Mouse (Mus musculus) hindbrain, embryonic 12.5 days (tissue): ENCODE data around the gene Gas7. TPM values are rescaled to one million over a fixed set of nuclear protein-coding genes. Genes with fewer than 3 reads are reported as not detected.

Experiments used
- ATAC-seq: fragments of 200-750 bp; cut with Nextera tagmentation; 2 replicates; pipeline ENCODE4 v1.8.0; 2017; ENCODE audit warnings: moderate TSS enrichment; ENCODE audit not compliant: low FRiP score
- H3K27ac ChIP-seq: fragments of 300-500 bp; sonication (generic); 2 replicates; pipeline ENCODE4 v1.5.1; 2016; ENCODE audit warnings: mild to moderate bottlenecking
- H3K27me3 ChIP-seq: fragments of 300-500 bp; sonication (generic); 2 replicates; pipeline ENCODE4 v1.6.1; 2016; ENCODE audit warnings: mild to moderate bottlenecking
- H3K36me3 ChIP-seq: fragments of 300-500 bp; sonication (generic); 2 replicates; pipeline ENCODE4 v1.6.1; 2016; ENCODE audit warnings: mild to moderate bottlenecking
- H3K4me1 ChIP-seq: fragments of 300-500 bp; sonication (generic); 2 replicates; pipeline ENCODE4 v1.6.1; 2016
- H3K4me2 ChIP-seq: fragments of 300-500 bp; sonication (generic); replicated peaks from 2 replicates; pipeline ENCODE4 v1.6.1; 2016; ENCODE audit warnings: mild to moderate bottlenecking
- H3K4me3 ChIP-seq: fragments of 300-500 bp; sonication (generic); 2 replicates; pipeline ENCODE4 v1.5.1; 2016; ENCODE audit warnings: mild to moderate bottlenecking
- H3K9ac ChIP-seq: fragments of 300-500 bp; sonication (generic); 2 replicates; pipeline ENCODE4 v1.6.1; 2016; ENCODE audit warnings: mild to moderate bottlenecking, moderate library complexity
- H3K9me3 ChIP-seq: fragments of 300-500 bp; sonication (generic); replicated peaks from 2 replicates; pipeline ENCODE4 v1.6.1; 2016; ENCODE audit warnings: mild to moderate bottlenecking
- WGBS: fragments of 180-500 bp; shearing (Covaris S2); methylation state at CpG from one replicate; pipeline ENCODE4 v1.1.7; 2016; 5-methylcytosine and 5-hydroxymethylcytosine counted together
- polyA plus RNA-seq: library from polyadenylated mRNA; unstranded; fragments of >200 nt; fragmentation: Nextera tagmentation; extraction: Ambion mirVana; gene quantifications from 2 replicates; pipeline ENCODE4 v1.2.1, GENCODE M21; 2016

The Gas7 gene
- polyA plus RNA-seq, 1 experiment from 2014 or later: 3.8 TPM

- no peaks in the 10 kb centered on the region for H3K9me3 ChIP-seq
- H3K27me3 ChIP-seq: no peaks in the 10 kb centered on the region
- no peak for ATAC-seq
- H3K4me1 ChIP-seq: peaks cover 30% of the 10 kb centered on the region
- no peak overlapping the region for H3K4me2 ChIP-seq
- no peak overlapping the region for H3K9ac ChIP-seq
- H3K27ac ChIP-seq: no peak overlapping the region
- no peak overlapping the region for H3K4me3 ChIP-seq
- H3K36me3 ChIP-seq: no peaks in the 10 kb centered on the region
- WGBS: 88% methylated on average over 9 of the region's 9 CpGs
Observed at GRCm38 (mm10) chr11:67656811-67657210, 201.6 kb downstream of the Gas7 start.

GRCm38 (mm10) chr11:67657685-67658382 is 202.6 kb downstream of the Gas7 start:
- Histone ChIP-seq H3K4me3 (no peak overlapping the region), H3K27me3 (no peaks in the 10 kb centered on the region)
- WGBS: 42% methylated on average over 11 of the region's 11 CpGs

DNA sequence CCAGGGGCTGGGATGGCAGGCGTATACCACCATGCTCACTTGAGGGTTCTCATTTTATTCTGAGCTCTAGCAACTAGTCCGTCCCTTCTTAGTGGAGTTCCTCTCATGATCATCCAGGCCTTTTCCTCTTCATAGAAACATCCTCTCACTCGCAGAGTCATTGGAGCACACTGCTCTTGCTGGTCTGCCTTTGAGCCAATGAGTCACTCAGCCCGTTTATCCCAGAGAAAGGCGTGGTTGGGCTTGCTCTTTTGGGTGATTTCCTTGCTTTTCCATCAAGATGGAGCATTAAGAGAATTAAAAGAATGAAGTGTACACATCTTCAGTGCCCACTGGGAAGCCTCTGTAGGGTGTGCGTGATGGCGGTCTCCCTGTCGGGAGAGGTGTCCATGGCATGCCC is 206.2 kb downstream of the Gas7 start:
- Histone ChIP-seq H3K9me3 (no peaks in the 10 kb centered on the region), H3K4me3 (no peak overlapping the region), H3K4me2 (no peak overlapping the region), H3K27me3 (no peaks in the 10 kb centered on the region), H3K27ac (no peak overlapping the region), H3K9ac (no peak overlapping the region), H3K36me3 (no peaks in the 10 kb centered on the region), H3K4me1 (peaks cover 14% of the 10 kb centered on the region)
- 91% methylated on average over 8 of the region's 8 CpGs for WGBS
- ATAC-seq: no peak

More at GRCm38 (mm10) chr11:67657685-67658382, 202.6 kb downstream of the Gas7 start:
- H3K27ac ChIP-seq: no peak overlapping the region
- no peaks in the 10 kb centered on the region for H3K9me3 ChIP-seq
- no peak for ATAC-seq
- no peak overlapping the region for H3K4me2 ChIP-seq
- peaks cover 25% of the 10 kb centered on the region for H3K4me1 ChIP-seq
- no peaks in the 10 kb centered on the region for H3K36me3 ChIP-seq
- no peak overlapping the region for H3K9ac ChIP-seq

DNA sequence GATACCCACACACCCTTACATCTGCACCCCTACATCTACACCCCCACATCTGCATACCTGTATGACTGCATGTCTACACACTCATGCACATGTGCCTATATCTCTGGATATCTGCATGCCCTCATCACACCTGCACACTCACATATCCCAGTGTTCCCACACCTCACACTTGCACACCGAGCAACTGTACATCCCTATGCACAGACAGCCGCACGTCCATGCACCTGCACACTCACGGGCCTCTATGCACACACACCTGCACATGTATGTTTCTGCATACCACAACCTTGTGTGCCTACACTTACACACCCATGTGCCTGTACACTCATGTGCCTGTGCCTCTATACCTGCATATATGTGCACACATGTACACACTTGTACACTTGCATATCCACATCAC is 208.2 kb downstream of the Gas7 start:
- Histone ChIP-seq H3K9me3 (no peaks in the 10 kb centered on the region), H3K27me3 (no peaks in the 10 kb centered on the region), H3K27ac (no peak overlapping the region), H3K4me3 (no peak overlapping the region), H3K4me1 (no peaks in the 10 kb centered on the region), H3K9ac (no peak overlapping the region), H3K4me2 (no peak overlapping the region), H3K36me3 (no peaks in the 10 kb centered on the region)
- no peak for ATAC-seq
- WGBS: 95% methylated on average over 4 of the region's 4 CpGs

DNA sequence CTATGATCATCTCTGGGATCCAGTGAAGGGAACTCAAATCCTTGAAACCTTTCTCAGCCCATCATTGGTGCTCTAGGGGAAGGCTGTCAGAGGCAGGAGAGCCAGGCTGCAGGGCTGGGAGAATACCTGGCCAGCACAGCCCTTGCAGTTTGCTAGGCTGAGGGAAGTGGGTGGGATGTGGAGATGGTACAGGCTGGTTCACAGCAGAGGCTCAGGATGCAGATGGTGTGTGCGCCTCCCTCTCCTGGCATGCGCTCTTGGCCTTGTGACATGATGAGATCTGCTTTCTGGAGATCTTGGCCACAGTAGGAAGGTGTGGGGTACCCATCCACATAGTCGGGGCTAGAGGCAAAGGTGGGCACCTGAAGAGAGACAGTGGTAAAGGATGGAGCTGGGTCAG is 209.0 kb downstream of the Gas7 start:
- Histone ChIP-seq H3K9ac (no peak overlapping the region), H3K4me3 (no peak overlapping the region), H3K9me3 (no peaks in the 10 kb centered on the region), H3K4me1 (no peaks in the 10 kb centered on the region), H3K27me3 (no peaks in the 10 kb centered on the region), H3K36me3 (no peaks in the 10 kb centered on the region), H3K4me2 (no peak overlapping the region), H3K27ac (no peak overlapping the region)
- WGBS: 89% methylated on average over 3 of the region's 3 CpGs
- no peak for ATAC-seq

- no peak for ATAC-seq
- no peak overlapping the region for H3K9ac ChIP-seq
- H3K27ac ChIP-seq: no peak overlapping the region
- no peak overlapping the region for H3K4me2 ChIP-seq
- H3K4me1 ChIP-seq: no peaks in the 10 kb centered on the region
- WGBS: 80% methylated on average over 6 of the region's 6 CpGs
- no peaks in the 10 kb centered on the region for H3K27me3 ChIP-seq
- H3K9me3 ChIP-seq: no peaks in the 10 kb centered on the region
- H3K36me3 ChIP-seq: no peaks in the 10 kb centered on the region
- no peak overlapping the region for H3K4me3 ChIP-seq
Observed at GRCm38 (mm10) chr11:67664918-67665317, 209.7 kb downstream of the Gas7 start.

- no peak for ATAC-seq
- no peak overlapping the region for H3K9ac ChIP-seq
- H3K9me3 ChIP-seq: no peaks in the 10 kb centered on the region
- no peak overlapping the region for H3K27ac ChIP-seq
- 83% methylated on average over 5 of the region's 5 CpGs for WGBS
- H3K27me3 ChIP-seq: no peaks in the 10 kb centered on the region
- H3K36me3 ChIP-seq: no peaks in the 10 kb centered on the region
- no peak overlapping the region for H3K4me2 ChIP-seq
- no peaks in the 10 kb centered on the region for H3K4me1 ChIP-seq
- no peak overlapping the region for H3K4me3 ChIP-seq
Observed at GRCm38 (mm10) chr11:67666129-67666528, 210.9 kb downstream of the Gas7 start.

- Histone ChIP-seq H3K36me3 (no peaks in the 10 kb centered on the region), H3K4me3 (no peak overlapping the region), H3K9ac (no peak overlapping the region), H3K4me2 (no peak overlapping the region), H3K27me3 (no peaks in the 10 kb centered on the region), H3K9me3 (no peaks in the 10 kb centered on the region), H3K4me1 (no peaks in the 10 kb centered on the region), H3K27ac (no peak overlapping the region)
- 87% methylated on average over 13 of the region's 13 CpGs for WGBS
- ATAC-seq: no peak
Observed at GRCm38 (mm10) chr11:67667531-67668332, 212.5 kb downstream of the Gas7 start.

DNA sequence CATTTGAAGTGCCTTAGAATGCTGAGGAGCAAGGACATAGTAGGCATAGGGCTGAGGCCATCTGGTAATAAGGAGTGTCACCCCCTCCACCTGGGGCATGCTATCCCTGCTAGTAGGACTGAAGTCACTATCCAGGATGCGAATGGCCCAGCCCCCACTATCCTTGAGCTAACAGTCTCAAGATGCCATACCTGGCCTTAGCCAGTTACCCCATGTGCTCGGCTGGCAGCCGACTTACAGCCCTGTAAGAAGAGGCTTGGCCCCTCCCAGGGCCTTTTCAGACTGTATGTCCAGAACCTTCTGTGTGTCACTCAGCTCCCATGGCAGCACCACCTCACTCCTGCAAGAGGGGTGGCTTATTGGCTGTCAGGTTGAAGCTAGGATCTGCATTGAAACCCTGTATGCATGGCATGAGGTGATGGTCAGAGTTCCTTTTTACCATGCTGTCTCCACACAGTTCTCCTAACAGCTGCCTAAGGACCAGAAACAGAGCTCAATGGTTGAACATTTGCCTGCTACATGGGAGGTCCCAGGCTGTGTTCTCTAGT is 213.3 kb downstream of the Gas7 start:
- Histone ChIP-seq H3K4me3 (no peak overlapping the region), H3K27ac (no peak overlapping the region), H3K27me3 (no peaks in the 10 kb centered on the region), H3K4me2 (no peak overlapping the region), H3K9ac (no peak overlapping the region), H3K4me1 (no peaks in the 10 kb centered on the region), H3K36me3 (no peaks in the 10 kb centered on the region), H3K9me3 (no peaks in the 10 kb centered on the region)
- WGBS: 87% methylated on average over 3 of the region's 3 CpGs
- no peak for ATAC-seq

- Histone ChIP-seq H3K4me3 (no peak overlapping the region), H3K4me2 (no peak overlapping the region), H3K4me1 (no peaks in the 10 kb centered on the region), H3K9ac (no peak overlapping the region), H3K27ac (no peak overlapping the region), H3K27me3 (no peaks in the 10 kb centered on the region), H3K9me3 (no peaks in the 10 kb centered on the region), H3K36me3 (no peaks in the 10 kb centered on the region)
- 97% methylated on average over 6 of the region's 6 CpGs for WGBS
- ATAC-seq: no peak
Observed at GRCm38 (mm10) chr11:67670031-67670430, 214.8 kb downstream of the Gas7 start.

DNA sequence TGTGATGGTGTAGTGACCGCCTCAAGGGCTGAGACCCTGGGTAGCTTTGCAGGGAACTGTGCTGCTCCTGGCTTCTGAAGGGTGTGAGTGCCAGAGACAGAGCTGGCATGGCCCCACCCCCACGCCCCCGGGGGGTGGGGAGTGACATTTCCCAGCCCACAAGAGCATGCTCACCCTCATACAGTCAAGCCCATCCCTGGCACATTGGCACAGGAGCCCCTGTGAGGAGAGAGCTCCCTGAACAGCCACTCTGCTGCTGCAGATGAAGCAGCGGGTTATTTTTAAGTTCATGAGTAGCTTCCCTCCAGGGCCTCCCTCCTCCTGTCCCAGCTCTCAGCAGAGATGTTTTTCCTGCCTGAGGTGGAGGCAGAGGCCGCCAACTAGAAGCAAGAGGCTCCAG is 216.9 kb downstream of the Gas7 start:
- Histone ChIP-seq H3K4me2 (no peak overlapping the region), H3K4me3 (no peak overlapping the region), H3K4me1 (no peaks in the 10 kb centered on the region), H3K27ac (no peak overlapping the region), H3K9ac (no peak overlapping the region), H3K36me3 (no peaks in the 10 kb centered on the region), H3K27me3 (no peaks in the 10 kb centered on the region), H3K9me3 (no peaks in the 10 kb centered on the region)
- 75% methylated on average over 5 of the region's 5 CpGs for WGBS
- ATAC-seq: no peak

- Histone ChIP-seq H3K4me1 (no peaks in the 10 kb centered on the region), H3K27ac (no peak overlapping the region), H3K36me3 (no peaks in the 10 kb centered on the region), H3K4me2 (no peak overlapping the region), H3K27me3 (no peaks in the 10 kb centered on the region), H3K9me3 (no peaks in the 10 kb centered on the region), H3K9ac (no peak overlapping the region), H3K4me3 (no peak overlapping the region)
- 62% methylated on average over 12 of the region's 12 CpGs for WGBS
- ATAC-seq: no peak; the same call in 1 of the 2 replicates
Observed at GRCm38 (mm10) chr11:67675562-67676540, 220.6 kb downstream of the Gas7 start.
